Mouse (Mus musculus): ENCODE results near the gene Thumpd1. TPM values are rescaled to one million over a fixed set of nuclear protein-coding genes. Genes with fewer than 3 reads are reported as not detected.
A peak's percentile ranks its signal among the peaks of the same experiment; 100 is the strongest.

Thumpd1 gene
- 9.1 and 12.4 TPM in 2 replicates for polyA plus RNA-seq (2012; rRNA removed)

- Histone ChIP-seq H3K4me3 (ENCODE audit: control insufficient read depth, low read depth, low read length) (peak within 1 kb of the TSS; percentile 97), H3K36me3 (ENCODE audit: control insufficient read depth, insufficient read depth, low read length) (peaks cover 7% of the 10 kb centered on the region), H3K27ac (ENCODE audit: control insufficient read depth, insufficient read depth, low read depth, low read length) (peak within 1 kb of the TSS; percentile 83), H3K4me1 (ENCODE audit: control insufficient read depth, insufficient read depth, low read length) (peaks cover 5% of the 10 kb centered on the region), H3K27me3 (ENCODE audit: control insufficient read depth, insufficient read depth, low read length) (no peaks in the 10 kb centered on the region)
- TF ChIP-seq CTCF (IDR thresholded peaks at IDR 0.05; ENCODE audit: control insufficient read depth, insufficient read depth, insufficient replicate concordance, low read depth, low read length) (peak; percentile 54; the same call in 1 of the 2 replicates), POLR2A (IDR thresholded peaks at IDR 0.05; ENCODE audit: control insufficient read depth, low read depth, low read length) (peak; percentile 99)
Measured at GRCm38 (mm10) chr7:119720253-119720946, at the start of gene Thumpd1. Gene Thumpd1 (minus strand): TSS chr7:119720798.

- Histone ChIP-seq H3K27ac (ENCODE audit: control insufficient read depth, insufficient read depth, low read depth, low read length) (no peak overlapping the region), H3K36me3 (ENCODE audit: control insufficient read depth, insufficient read depth, low read length) (no peaks in the 10 kb centered on the region), H3K27me3 (ENCODE audit: control insufficient read depth, insufficient read depth, low read length) (no peaks in the 10 kb centered on the region), H3K4me3 (ENCODE audit: control insufficient read depth, low read depth, low read length) (no peak overlapping the region), H3K4me1 (ENCODE audit: control insufficient read depth, insufficient read depth, low read length) (no peaks in the 10 kb centered on the region)
- no peak for TF ChIP-seq CTCF (IDR thresholded peaks at IDR 0.05; ENCODE audit: control insufficient read depth, insufficient read depth, insufficient replicate concordance, low read depth, low read length)
- TF ChIP-seq POLR2A (IDR thresholded peaks at IDR 0.05; ENCODE audit: control insufficient read depth, low read depth, low read length), result no peak
Measured at GRCm38 (mm10) chr7:119769895-119770294, 49.3 kb upstream of the Thumpd1 start.

- TF ChIP-seq POLR2A (IDR thresholded peaks at IDR 0.05; ENCODE audit: control insufficient read depth, low read depth, low read length), result no peak
- TF ChIP-seq CTCF (IDR thresholded peaks at IDR 0.05; ENCODE audit: control insufficient read depth, insufficient read depth, insufficient replicate concordance, low read depth, low read length), result no peak
- Histone ChIP-seq H3K27ac (ENCODE audit: control insufficient read depth, insufficient read depth, low read depth, low read length) (no peak overlapping the region), H3K4me1 (ENCODE audit: control insufficient read depth, insufficient read depth, low read length) (no peaks in the 10 kb centered on the region), H3K27me3 (ENCODE audit: control insufficient read depth, insufficient read depth, low read length) (no peaks in the 10 kb centered on the region), H3K4me3 (ENCODE audit: control insufficient read depth, low read depth, low read length) (no peak overlapping the region), H3K36me3 (ENCODE audit: control insufficient read depth, insufficient read depth, low read length) (no peaks in the 10 kb centered on the region)
Measured at GRCm38 (mm10) chr7:119766996-119767395, 46.4 kb upstream of the Thumpd1 start.

GRCm38 (mm10) chr7:119764377-119764776 lies 43.8 kb upstream of the Thumpd1 start:
- no peak overlapping the region for H3K4me3 ChIP-seq (ENCODE audit: control insufficient read depth, low read depth, low read length)
- H3K36me3 ChIP-seq (ENCODE audit: control insufficient read depth, insufficient read depth, low read length), result no peaks in the 10 kb centered on the region
- no peak overlapping the region for H3K27ac ChIP-seq (ENCODE audit: control insufficient read depth, insufficient read depth, low read depth, low read length)
- no peak for TF ChIP-seq CTCF (IDR thresholded peaks at IDR 0.05; ENCODE audit: control insufficient read depth, insufficient read depth, insufficient replicate concordance, low read depth, low read length)
- TF ChIP-seq POLR2A (IDR thresholded peaks at IDR 0.05; ENCODE audit: control insufficient read depth, low read depth, low read length), result no peak
- H3K27me3 ChIP-seq (ENCODE audit: control insufficient read depth, insufficient read depth, low read length), result no peaks in the 10 kb centered on the region
- no peaks in the 10 kb centered on the region; the same call in 1 of the 2 replicates for H3K4me1 ChIP-seq (ENCODE audit: control insufficient read depth, insufficient read depth, low read length)

GRCm38 (mm10) chr7:119762166-119762697 lies 41.6 kb upstream of the Thumpd1 start:
- H3K27me3 ChIP-seq (ENCODE audit: control insufficient read depth, insufficient read depth, low read length), result no peaks in the 10 kb centered on the region
- no peak overlapping the region for H3K4me3 ChIP-seq (ENCODE audit: control insufficient read depth, low read depth, low read length)
- H3K4me1 ChIP-seq (ENCODE audit: control insufficient read depth, insufficient read depth, low read length), result no peaks in the 10 kb centered on the region; the same call in 1 of the 2 replicates
- H3K27ac ChIP-seq (ENCODE audit: control insufficient read depth, insufficient read depth, low read depth, low read length), result no peak overlapping the region
- no peak for TF ChIP-seq CTCF (IDR thresholded peaks at IDR 0.05; ENCODE audit: control insufficient read depth, insufficient read depth, insufficient replicate concordance, low read depth, low read length)
- TF ChIP-seq POLR2A (IDR thresholded peaks at IDR 0.05; ENCODE audit: control insufficient read depth, low read depth, low read length), result no peak
- no peaks in the 10 kb centered on the region for H3K36me3 ChIP-seq (ENCODE audit: control insufficient read depth, insufficient read depth, low read length)

GRCm38 (mm10) chr7:119760527-119760951 lies 39.9 kb upstream of the Thumpd1 start, which contains the start of gene Acsm3:
Gene Acsm3 (plus strand): TSS chr7:119760923.
- TF ChIP-seq POLR2A (IDR thresholded peaks at IDR 0.05; ENCODE audit: control insufficient read depth, low read depth, low read length), result no peak
- TF ChIP-seq CTCF (IDR thresholded peaks at IDR 0.05; ENCODE audit: control insufficient read depth, insufficient read depth, insufficient replicate concordance, low read depth, low read length), result no peak
- Histone ChIP-seq H3K4me3 (ENCODE audit: control insufficient read depth, low read depth, low read length) (no peak within 1 kb of the TSS), H3K36me3 (ENCODE audit: control insufficient read depth, insufficient read depth, low read length) (no peaks in the 10 kb centered on the region), H3K27ac (ENCODE audit: control insufficient read depth, insufficient read depth, low read depth, low read length) (no peak within 1 kb of the TSS), H3K4me1 (ENCODE audit: control insufficient read depth, insufficient read depth, low read length) (no peaks in the 10 kb centered on the region; the same call in 1 of the 2 replicates), H3K27me3 (ENCODE audit: control insufficient read depth, insufficient read depth, low read length) (no peaks in the 10 kb centered on the region)

- TF ChIP-seq POLR2A (IDR thresholded peaks at IDR 0.05; ENCODE audit: control insufficient read depth, low read depth, low read length) (no peak), CTCF (IDR thresholded peaks at IDR 0.05; ENCODE audit: control insufficient read depth, insufficient read depth, insufficient replicate concordance, low read depth, low read length) (no peak)
- Histone ChIP-seq H3K27me3 (ENCODE audit: control insufficient read depth, insufficient read depth, low read length) (no peaks in the 10 kb centered on the region), H3K27ac (ENCODE audit: control insufficient read depth, insufficient read depth, low read depth, low read length) (no peak overlapping the region), H3K4me3 (ENCODE audit: control insufficient read depth, low read depth, low read length) (no peak overlapping the region), H3K4me1 (ENCODE audit: control insufficient read depth, insufficient read depth, low read length) (no peaks in the 10 kb centered on the region), H3K36me3 (ENCODE audit: control insufficient read depth, insufficient read depth, low read length) (no peaks in the 10 kb centered on the region)
Measured at GRCm38 (mm10) chr7:119753696-119754095, 33.1 kb upstream of the Thumpd1 start.
